Mouse (Mus musculus) kidney, adult 18-20 months (tissue): Measurements from ENCODE around the gene Dnajb8.

Experiments
- DNase-seq: peaks from one replicate; pipeline ENCODE4 v3.0.0; 2021

Dnajb8 gene

DNA sequence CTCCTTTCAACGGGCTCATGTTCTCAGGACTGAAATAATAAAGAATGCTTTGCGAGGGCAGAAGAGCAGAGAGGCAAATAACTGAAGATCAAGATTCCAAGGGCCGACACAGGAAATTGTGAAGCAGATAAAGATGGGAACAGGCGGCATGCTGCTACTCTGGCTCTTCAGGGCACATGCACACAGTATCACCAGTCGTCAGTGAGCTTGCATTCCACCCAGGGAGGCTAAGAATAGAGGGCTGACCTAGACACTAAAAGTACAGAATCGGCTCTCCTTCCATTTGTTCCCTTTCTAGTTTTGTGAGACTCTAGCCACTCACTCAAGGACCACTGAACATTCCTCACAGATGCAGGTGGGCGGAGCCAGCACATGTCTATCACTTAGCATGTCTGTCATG lies 79.2 kb downstream of the Dnajb8 start:
- DNase-seq, result no peak
